Mouse (Mus musculus) forebrain, embryonic 11.5 days (tissue): ENCODE measurements around the gene Rexo5. TPM values are rescaled to one million over a fixed set of nuclear protein-coding genes. Genes with fewer than 3 reads are reported as not detected.

ENCODE experiments used
- ATAC-seq: fragments of 200-750 bp; cut with Nextera tagmentation; replicated peaks from 2 replicates; pipeline ENCODE4 v1.8.0; 2017; ENCODE audit warnings: moderate TSS enrichment; ENCODE audit not compliant: low FRiP score
- DNase-seq: peaks from one replicate; pipeline ENCODE4 v3.0.0-alpha.2; 2017; ENCODE audit warnings: low spot score
- H3K27ac ChIP-seq: fragments of 300-500 bp; sonication (generic); 2 replicates; pipeline ENCODE4 v1.5.1; 2014; ENCODE audit warnings: low read depth, low read length
- H3K27me3 ChIP-seq: fragments of 300-500 bp; sonication (generic); 2 replicates; pipeline ENCODE4 v1.6.1; 2014; ENCODE audit warnings: mild to moderate bottlenecking, low read length, mixed read lengths; ENCODE audit not compliant: control insufficient read depth, insufficient read depth
- H3K36me3 ChIP-seq: fragments of 300-500 bp; sonication (generic); 2 replicates; pipeline ENCODE4 v1.6.1; 2014; ENCODE audit warnings: mild to moderate bottlenecking, low read length, moderate library complexity, mixed read lengths; ENCODE audit not compliant: control insufficient read depth, insufficient read depth
- H3K4me1 ChIP-seq: fragments of 300-500 bp; sonication (generic); replicated peaks from 2 replicates; pipeline ENCODE4 v1.6.1; 2014; ENCODE audit warnings: low read length, mixed read lengths; ENCODE audit not compliant: control insufficient read depth, insufficient read depth
- H3K4me2 ChIP-seq: fragments of 300-500 bp; sonication (generic); 2 replicates; pipeline ENCODE4 v1.6.1; 2014; ENCODE audit warnings: low read depth, mild to moderate bottlenecking, low read length, moderate library complexity, mixed read lengths; ENCODE audit not compliant: severe bottlenecking
- H3K4me3 ChIP-seq: fragments of 300-500 bp; sonication (generic); 2 replicates; pipeline ENCODE4 v1.5.1; 2014; ENCODE audit warnings: low read depth, low read length
- H3K9ac ChIP-seq: fragments of 300-500 bp; sonication (generic); 2 replicates; pipeline ENCODE4 v1.6.1; 2014; ENCODE audit warnings: low read length
- H3K9me3 ChIP-seq: fragments of 300-500 bp; sonication (generic); 2 replicates; pipeline ENCODE4 v1.6.1; 2016; ENCODE audit warnings: low read length, mixed read lengths; ENCODE audit not compliant: control insufficient read depth
- WGBS: fragments of 180-500 bp; shearing (Covaris S2); extraction: QIAGEN DNeasy Blood & Tissue Kit; methylation state at CpG from one replicate; pipeline ENCODE4 v1.1.7; 2014; 5-methylcytosine and 5-hydroxymethylcytosine counted together
- polyA plus RNA-seq: library from polyadenylated mRNA; unstranded; fragments of >200 nt; fragmentation: Nextera tagmentation; extraction: Ambion mirVana; gene quantifications from 2 replicates; pipeline ENCODE4 v1.2.1, GENCODE M21; 2014

Gene Rexo5
- polyA plus RNA-seq = 24.9 and 27.5 TPM in 2 replicates

DNA sequence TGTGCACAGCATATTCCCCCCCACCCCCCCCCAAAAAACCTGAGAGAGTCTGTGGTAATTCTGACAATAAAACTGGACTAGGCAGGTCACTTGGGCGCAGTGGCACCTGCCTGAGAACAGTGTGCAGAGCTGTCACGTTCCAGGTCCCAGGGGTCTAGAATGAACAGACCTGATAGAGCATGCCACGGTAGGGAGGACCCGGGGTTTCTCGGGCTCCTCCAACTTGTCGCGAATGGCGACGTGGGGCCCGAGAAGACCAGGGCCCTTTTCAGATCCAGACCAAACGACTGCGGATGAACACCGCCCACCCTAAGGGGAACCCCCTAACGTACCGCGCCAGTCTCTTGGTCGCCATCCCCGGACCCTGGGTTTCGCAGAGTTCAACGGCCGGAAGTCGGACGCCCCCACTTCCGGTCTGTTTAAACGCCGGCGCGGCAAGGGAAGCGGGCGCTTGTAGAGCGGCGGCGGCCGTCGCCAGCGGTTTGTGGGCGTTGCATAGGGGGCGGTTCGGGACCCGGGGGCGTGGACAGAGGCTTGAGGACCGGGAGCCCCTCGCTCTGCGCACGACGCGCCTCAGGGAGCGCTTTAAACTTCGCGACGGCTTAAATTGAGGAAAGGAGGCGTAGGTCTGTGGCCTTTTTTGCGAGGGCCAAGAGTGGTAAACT is at the start of gene Rexo5, which contains the start of gene Eri2:
Gene Rexo5 (plus strand): TSS at position 421 of the 665 bp plus-strand sequence.
Gene Eri2 (minus strand): TSS at position 473 of the 665 bp plus-strand sequence.
- peak within 1 kb of the TSS; percentile 58 for H3K4me2 ChIP-seq
- DNase-seq (peak; percentile 96), ATAC-seq (peak; percentile 99)
- no peaks in the 10 kb centered on the region; the same call in 1 of the 2 replicates for H3K4me1 ChIP-seq
- H3K27ac ChIP-seq = peak within 1 kb of the TSS; percentile 50; the same call in 1 of the 2 replicates
- no peaks in the 10 kb centered on the region for H3K9me3 ChIP-seq
- no peaks in the 10 kb centered on the region for H3K27me3 ChIP-seq
- under 1% methylated on average over 52 of the region's 53 CpGs for WGBS
- H3K36me3 ChIP-seq = no peaks in the 10 kb centered on the region; the same call in 1 of the 2 replicates
- peak within 1 kb of the TSS; percentile 73 for H3K9ac ChIP-seq
- peak within 1 kb of the TSS; percentile 72 for H3K4me3 ChIP-seq

DNA sequence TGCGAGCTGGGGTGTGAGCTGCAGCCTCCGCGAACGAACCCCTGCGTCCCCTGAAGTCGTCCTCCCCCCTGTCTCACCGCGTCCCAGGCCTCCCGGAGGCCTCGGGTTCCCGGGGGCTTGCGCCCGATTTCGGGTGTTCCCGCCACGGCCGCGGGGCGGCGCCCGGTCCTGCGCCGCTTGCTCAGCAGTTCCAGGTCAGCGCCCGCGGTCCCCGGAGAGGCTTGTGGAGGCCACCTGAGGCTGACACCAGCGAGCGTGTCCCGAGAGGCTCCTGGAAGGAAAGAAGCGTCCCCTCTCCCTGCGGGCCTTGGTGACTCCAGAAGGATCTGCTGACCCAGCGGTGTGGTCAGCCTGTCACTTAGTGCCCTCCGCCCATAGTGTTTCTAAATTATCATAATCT is 49.5 kb upstream of the Rexo5 start:
- Histone ChIP-seq H3K4me2 (peak overlapping the region; percentile 36; the same call in 1 of the 2 replicates), H3K9ac (no peak overlapping the region), H3K9me3 (no peaks in the 10 kb centered on the region), H3K36me3 (no peaks in the 10 kb centered on the region), H3K27me3 (no peaks in the 10 kb centered on the region), H3K4me1 (no peaks in the 10 kb centered on the region), H3K4me3 (no peak overlapping the region), H3K27ac (no peak overlapping the region)
- peak; percentile 40; the same call in 1 of the 2 replicates for ATAC-seq
- WGBS = 8% methylated on average over 34 of the region's 34 CpGs
- DNase-seq = peak; percentile 73

DNA sequence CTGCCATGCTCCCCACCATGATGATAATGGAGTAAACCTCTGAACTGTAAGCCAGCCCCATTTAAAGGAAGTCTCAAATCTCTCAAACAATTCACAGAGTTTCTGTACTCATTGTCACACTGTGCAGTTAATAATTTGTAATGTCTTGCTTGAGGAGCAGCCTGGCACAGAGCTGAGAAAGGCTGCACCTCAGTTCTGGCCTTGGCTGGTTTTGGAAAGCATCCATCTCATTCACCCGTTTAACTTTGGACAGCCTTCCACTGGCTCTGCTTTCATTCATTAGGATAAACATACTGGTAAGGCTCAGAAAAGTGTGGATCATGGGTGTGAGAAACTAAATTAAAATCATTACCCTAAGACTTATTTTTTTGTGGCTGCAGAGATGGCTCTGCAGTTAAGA is 47.9 kb upstream of the Rexo5 start:
- no peak overlapping the region for H3K9ac ChIP-seq
- ATAC-seq = no peak
- no peak overlapping the region for H3K27ac ChIP-seq
- H3K9me3 ChIP-seq = no peaks in the 10 kb centered on the region
- DNase-seq = no peak
- WGBS = 88% methylated on average over 1 of the region's 1 CpGs
- H3K4me3 ChIP-seq = no peak overlapping the region
- no peaks in the 10 kb centered on the region for H3K36me3 ChIP-seq
- H3K4me1 ChIP-seq = no peaks in the 10 kb centered on the region
- H3K4me2 ChIP-seq = no peak overlapping the region
- H3K27me3 ChIP-seq = no peaks in the 10 kb centered on the region

DNA sequence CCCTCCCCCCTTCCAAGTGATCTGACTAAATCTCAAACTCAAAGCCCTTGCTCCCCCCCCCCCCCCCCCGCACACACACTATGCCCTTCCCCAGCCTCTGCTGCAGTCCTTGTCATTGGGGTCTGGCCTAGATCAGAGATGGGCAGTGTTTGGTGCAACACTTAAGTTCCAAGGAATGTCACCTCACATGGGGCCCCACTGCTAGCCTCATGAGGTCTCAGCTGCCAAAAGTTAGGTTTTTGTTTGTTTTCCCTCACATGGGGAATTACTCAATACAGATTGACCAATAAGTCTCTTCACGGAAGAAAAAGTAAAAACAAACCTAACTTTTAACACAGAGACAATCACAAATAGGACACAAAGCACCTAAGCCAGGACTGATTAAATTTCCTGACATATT is 45.0 kb upstream of the Rexo5 start:
- H3K4me1 ChIP-seq = no peaks in the 10 kb centered on the region
- no peak overlapping the region for H3K4me3 ChIP-seq
- 82% methylated on average over 2 of the region's 2 CpGs for WGBS
- no peak overlapping the region for H3K27ac ChIP-seq
- H3K9me3 ChIP-seq = no peaks in the 10 kb centered on the region
- H3K9ac ChIP-seq = no peak overlapping the region
- H3K27me3 ChIP-seq = no peaks in the 10 kb centered on the region
- ATAC-seq = no peak
- DNase-seq = no peak
- no peaks in the 10 kb centered on the region for H3K36me3 ChIP-seq
- H3K4me2 ChIP-seq = no peak overlapping the region

DNA sequence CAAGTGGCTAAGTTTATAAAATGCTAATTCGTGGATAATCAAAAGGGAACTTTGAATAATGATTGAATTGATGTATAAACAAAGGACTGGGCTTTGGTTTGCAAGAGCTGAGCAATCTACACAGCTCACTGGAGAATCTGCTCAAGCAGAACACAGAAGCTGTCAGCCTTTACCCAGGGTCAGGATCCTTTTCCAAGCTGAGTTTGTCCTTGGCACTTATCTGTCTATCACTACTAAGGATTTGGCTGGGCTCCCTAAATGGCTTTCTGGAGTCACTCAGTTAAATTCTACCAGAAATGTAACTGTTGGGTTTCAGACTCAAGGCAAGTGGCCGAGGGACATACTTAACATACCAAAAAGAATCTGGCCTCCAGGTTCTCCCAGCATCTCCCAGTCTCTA is 43.9 kb upstream of the Rexo5 start:
- Histone ChIP-seq H3K4me2 (no peak overlapping the region), H3K36me3 (no peaks in the 10 kb centered on the region), H3K27ac (no peak overlapping the region), H3K9ac (no peak overlapping the region), H3K27me3 (no peaks in the 10 kb centered on the region), H3K9me3 (no peaks in the 10 kb centered on the region), H3K4me1 (no peaks in the 10 kb centered on the region), H3K4me3 (no peak overlapping the region)
- DNase-seq = no peak
- 67% methylated on average over 2 of the region's 2 CpGs for WGBS
- ATAC-seq = no peak

DNA sequence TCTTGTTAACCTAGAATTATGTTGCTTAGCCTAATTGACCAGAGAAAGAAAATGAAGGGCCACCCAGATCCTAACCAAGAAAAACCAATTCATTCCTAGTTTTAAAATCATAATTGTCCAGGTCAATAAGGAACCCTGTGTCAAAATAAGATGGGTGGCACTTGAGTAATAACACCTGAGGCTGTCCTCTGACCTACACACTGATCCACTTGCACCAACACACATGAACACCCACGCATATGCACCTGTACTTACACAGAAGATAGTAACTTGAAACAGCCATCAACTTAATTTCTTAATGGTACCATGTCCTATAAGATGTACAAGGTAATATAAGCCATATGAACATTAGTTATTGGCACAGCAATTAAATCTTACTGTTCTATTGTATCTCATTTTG is 40.1 kb upstream of the Rexo5 start:
- H3K9ac ChIP-seq = no peak overlapping the region
- H3K9me3 ChIP-seq = no peaks in the 10 kb centered on the region
- H3K4me3 ChIP-seq = no peak overlapping the region
- H3K4me2 ChIP-seq = no peak overlapping the region
- H3K4me1 ChIP-seq = no peaks in the 10 kb centered on the region
- ATAC-seq (no peak), DNase-seq (no peak)
- no peaks in the 10 kb centered on the region for H3K36me3 ChIP-seq
- no peak overlapping the region for H3K27ac ChIP-seq
- 87% methylated on average over 1 of the region's 1 CpGs for WGBS
- H3K27me3 ChIP-seq = no peaks in the 10 kb centered on the region

DNA sequence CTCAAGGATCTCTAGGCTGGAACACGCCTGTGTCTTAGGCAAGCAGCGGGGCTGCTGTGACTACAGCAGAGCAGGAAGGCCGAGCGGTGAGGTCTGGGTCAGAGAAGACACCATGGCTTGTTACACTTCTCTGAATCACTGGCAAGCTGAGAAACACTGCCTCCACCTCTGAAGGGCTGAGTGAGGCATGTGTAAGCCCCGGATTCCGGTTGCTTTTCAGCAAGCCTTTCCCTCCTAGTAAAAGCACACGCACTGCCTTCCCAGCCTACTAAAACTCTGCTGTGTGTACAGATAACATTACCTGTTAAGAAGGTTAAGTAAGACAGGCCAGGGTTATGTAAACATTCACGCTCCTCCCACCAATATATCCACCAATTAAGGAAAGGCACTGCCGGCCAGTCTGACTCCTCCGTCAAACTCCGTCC is 33.3 kb upstream of the Rexo5 start, which contains the start of gene Acsm3:
Gene Acsm3 (plus strand): TSS at position 397 of the 425 bp plus-strand sequence.
- ATAC-seq = no peak
- Histone ChIP-seq H3K9me3 (no peaks in the 10 kb centered on the region), H3K9ac (no peak within 1 kb of the TSS), H3K4me3 (no peak within 1 kb of the TSS), H3K4me1 (no peaks in the 10 kb centered on the region), H3K27me3 (no peaks in the 10 kb centered on the region), H3K36me3 (no peaks in the 10 kb centered on the region), H3K27ac (no peak within 1 kb of the TSS), H3K4me2 (no peak within 1 kb of the TSS)
- DNase-seq = no peak
- 87% methylated on average over 11 of the region's 11 CpGs for WGBS

DNA sequence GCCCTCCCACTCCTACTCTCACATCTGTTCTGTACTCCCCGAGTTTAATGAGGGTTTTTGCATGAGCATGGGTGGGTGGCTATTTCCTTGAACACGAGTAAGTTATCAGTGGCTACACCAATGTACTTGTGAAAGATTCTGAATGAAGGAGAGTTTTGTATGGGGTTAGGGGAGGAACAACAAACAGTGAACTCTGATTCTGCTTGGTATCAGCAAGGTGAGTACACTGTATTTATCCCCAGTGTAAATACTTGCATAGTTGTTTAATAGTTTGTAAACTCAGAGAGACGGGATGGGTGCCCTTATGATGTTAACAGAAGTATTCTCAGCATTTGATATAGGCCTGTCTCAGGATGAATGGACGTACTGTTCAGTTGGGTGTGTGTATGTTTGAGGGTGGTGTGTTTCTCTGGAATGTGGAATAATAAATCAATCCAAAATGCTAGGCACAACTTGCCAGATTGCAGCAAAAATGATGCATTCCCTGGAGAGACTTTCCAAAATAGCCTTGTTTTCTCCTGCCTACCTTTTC is 31.6 kb upstream of the Rexo5 start:
- H3K36me3 ChIP-seq = no peaks in the 10 kb centered on the region
- no peak overlapping the region for H3K27ac ChIP-seq
- no peak overlapping the region for H3K9ac ChIP-seq
- H3K9me3 ChIP-seq = no peaks in the 10 kb centered on the region
- 77% methylated on average over 4 of the region's 4 CpGs for WGBS
- no peak overlapping the region for H3K4me3 ChIP-seq
- ATAC-seq (no peak), DNase-seq (no peak)
- no peak overlapping the region for H3K4me2 ChIP-seq
- no peaks in the 10 kb centered on the region for H3K27me3 ChIP-seq
- no peaks in the 10 kb centered on the region for H3K4me1 ChIP-seq

DNA sequence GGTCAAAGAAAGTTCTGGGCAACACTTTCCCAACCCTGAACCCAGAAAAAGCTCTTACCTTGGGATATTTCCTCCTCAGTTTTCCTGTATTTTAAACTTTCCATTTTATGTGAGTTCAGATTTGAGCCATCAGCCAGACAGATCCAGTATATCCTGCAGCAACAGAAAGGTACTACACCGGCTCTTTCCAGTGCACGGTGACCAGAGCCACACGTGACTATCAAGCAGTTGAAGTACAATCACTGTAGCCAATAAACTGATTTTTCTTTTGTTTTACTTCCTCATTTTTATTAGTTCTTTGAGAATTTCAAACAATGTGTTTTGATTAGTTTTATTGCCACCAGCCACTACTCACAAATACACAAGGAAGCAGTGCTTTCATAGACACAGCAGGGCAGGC is 29.4 kb upstream of the Rexo5 start:
- WGBS = 96% methylated on average over 3 of the region's 3 CpGs
- no peaks in the 10 kb centered on the region for H3K36me3 ChIP-seq
- no peak for DNase-seq

More for the DNA sequence above, 29.4 kb upstream of the Rexo5 start:
- H3K4me1 ChIP-seq = no peaks in the 10 kb centered on the region
- no peak overlapping the region for H3K4me2 ChIP-seq
- H3K9ac ChIP-seq = no peak overlapping the region
- no peaks in the 10 kb centered on the region for H3K9me3 ChIP-seq
- H3K4me3 ChIP-seq = no peak overlapping the region
- H3K27ac ChIP-seq = no peak overlapping the region
- no peaks in the 10 kb centered on the region for H3K27me3 ChIP-seq
- ATAC-seq = no peak
